Mouse (Mus musculus) right cerebral cortex, postnatal 36 days (tissue): ENCODE measurements at regions not wholly inside any gene's neighbourhood (a gene's known extent, or its start where the extent isn't known, plus 50 kb on each side); places are given as distances from the start of the nearest gene placed in this dataset.

Source experiments
- DNase-seq, 2 experiments: peaks; one replicate each; pipeline ENCODE4 v3.0.0; 2022; ENCODE audit warnings: low spot score in 2 of 2, mixed read lengths in 1 of 2

- DNase-seq, result no peak
Measured at GRCm38 (mm10) chr13:106738011-106738410, 198.7 kb downstream of the Ipo11 start.

GRCm38 (mm10) chr13:106734323-106734722 is 202.4 kb downstream of the Ipo11 start:
- DNase-seq, result peak in 1 of 2 experiments; percentile 31

GRCm38 (mm10) chr13:106732906-106733305 is 203.9 kb downstream of the Ipo11 start:
- no peak for DNase-seq

- peak in 1 of 2 experiments; percentile 44 for DNase-seq
Measured at GRCm38 (mm10) chr13:106723315-106723714, 213.4 kb downstream of the Ipo11 start.

- no peak for DNase-seq
Measured at GRCm38 (mm10) chr13:106721167-106721566, 215.6 kb downstream of the Ipo11 start.

- DNase-seq, result no peak
Measured at GRCm38 (mm10) chr13:106715771-106716170, 221.0 kb downstream of the Ipo11 start.

GRCm38 (mm10) chr13:106715234-106715633 is 221.5 kb downstream of the Ipo11 start:
- DNase-seq, result no peak

GRCm38 (mm10) chr13:106710580-106710979 is 226.2 kb downstream of the Ipo11 start:
- no peak for DNase-seq

GRCm38 (mm10) chr13:106700376-106700775 is 236.4 kb downstream of the Ipo11 start:
- DNase-seq, result no peak

- DNase-seq, result no peak
Measured at GRCm38 (mm10) chr13:106699957-106700356, 236.8 kb downstream of the Ipo11 start.

- no peak for DNase-seq
Measured at GRCm38 (mm10) chr13:106691787-106692571, 244.8 kb downstream of the Ipo11 start.

- no peak for DNase-seq
Measured at GRCm38 (mm10) chr13:106690125-106690524, 246.6 kb downstream of the Ipo11 start.

GRCm38 (mm10) chr13:106689618-106690017 is 247.1 kb downstream of the Ipo11 start:
- DNase-seq, result no peak

- DNase-seq, result peak in 1 of 2 experiments; percentile 33
Measured at GRCm38 (mm10) chr13:106689051-106689450, 247.7 kb downstream of the Ipo11 start.

GRCm38 (mm10) chr13:106669665-106670064 is 267.1 kb downstream of the Ipo11 start:
- DNase-seq, result no peak

GRCm38 (mm10) chr13:106662195-106662594 is 274.6 kb downstream of the Ipo11 start:
- no peak for DNase-seq

- no peak for DNase-seq
Measured at GRCm38 (mm10) chr13:106649363-106649762, 287.4 kb downstream of the Ipo11 start.

- DNase-seq, result no peak
Measured at GRCm38 (mm10) chr13:106643302-106643975, 293.3 kb downstream of the Ipo11 start.

GRCm38 (mm10) chr13:106638706-106639385 is 297.9 kb downstream of the Ipo11 start:
- DNase-seq, result no peak

- DNase-seq, result no peak
Measured at GRCm38 (mm10) chr13:106591729-106592128, 345.0 kb downstream of the Ipo11 start.

- no peak for DNase-seq
Measured at GRCm38 (mm10) chr13:106567658-106568359, 368.9 kb downstream of the Ipo11 start.

- no peak for DNase-seq
Measured at GRCm38 (mm10) chr13:106562588-106562987, 374.2 kb downstream of the Ipo11 start.
